Mouse (Mus musculus) intestine, embryonic 16.5 days (tissue): Measurements from ENCODE around the gene Atp6v1a. TPM values are rescaled to one million over a fixed set of nuclear protein-coding genes. Genes with fewer than 3 reads are reported as not detected.

Experiments
- ATAC-seq: fragments of 200-750 bp; cut with Nextera tagmentation; 2 replicates; pipeline ENCODE4 v1.8.0; 2017; ENCODE audit warnings: moderate TSS enrichment, moderate library complexity
- H3K27ac ChIP-seq: fragments of 300-500 bp; sonication (generic); 2 replicates; pipeline ENCODE4 v1.5.1; 2014; ENCODE audit warnings: mild to moderate bottlenecking, low read length
- H3K27me3 ChIP-seq: fragments of 300-500 bp; sonication (generic); replicated peaks from 2 replicates; pipeline ENCODE4 v1.6.1; 2014; ENCODE audit warnings: low read length, control low read depth, mixed read lengths; ENCODE audit not compliant: control insufficient read depth, insufficient read depth
- H3K36me3 ChIP-seq: fragments of 300-500 bp; sonication (generic); 2 replicates; pipeline ENCODE4 v1.6.1; 2014; ENCODE audit warnings: low read length, control low read depth; ENCODE audit not compliant: control insufficient read depth, insufficient read depth
- H3K4me1 ChIP-seq: fragments of 300-500 bp; sonication (generic); 2 replicates; pipeline ENCODE4 v1.6.1; 2014; ENCODE audit warnings: low read length, control low read depth, mixed read lengths; ENCODE audit not compliant: control insufficient read depth, insufficient read depth
- H3K4me2 ChIP-seq: fragments of 300-500 bp; sonication (generic); 2 replicates; pipeline ENCODE4 v1.6.1; 2014; ENCODE audit warnings: low read depth, low read length, control low read depth
- H3K4me3 ChIP-seq: fragments of 300-500 bp; sonication (generic); 2 replicates; pipeline ENCODE4 v1.5.1; 2014; ENCODE audit warnings: mild to moderate bottlenecking, low read length
- H3K9ac ChIP-seq: fragments of 300-500 bp; sonication (generic); 2 replicates; pipeline ENCODE4 v1.6.1; 2014; ENCODE audit warnings: low read depth, low read length
- H3K9me3 ChIP-seq: fragments of 300-500 bp; sonication (generic); 2 replicates; pipeline ENCODE4 v1.6.1; 2016; ENCODE audit warnings: low read length, control low read depth; ENCODE audit not compliant: control insufficient read depth
- WGBS: fragments of 180-500 bp; shearing (Covaris S2); extraction: QIAGEN DNeasy Blood & Tissue Kit; methylation state at CpG from one replicate; pipeline ENCODE4 v1.1.7; 2014; 5-methylcytosine and 5-hydroxymethylcytosine counted together
- polyA plus RNA-seq: library from polyadenylated mRNA; unstranded; fragments of >200 nt; fragmentation: Nextera tagmentation; extraction: Ambion mirVana; gene quantifications from 2 replicates; pipeline ENCODE4 v1.2.1, GENCODE M21; 2015

Atp6v1a gene
- polyA plus RNA-seq, 1 experiment from 2014 or later, result 73.0 TPM

DNA sequence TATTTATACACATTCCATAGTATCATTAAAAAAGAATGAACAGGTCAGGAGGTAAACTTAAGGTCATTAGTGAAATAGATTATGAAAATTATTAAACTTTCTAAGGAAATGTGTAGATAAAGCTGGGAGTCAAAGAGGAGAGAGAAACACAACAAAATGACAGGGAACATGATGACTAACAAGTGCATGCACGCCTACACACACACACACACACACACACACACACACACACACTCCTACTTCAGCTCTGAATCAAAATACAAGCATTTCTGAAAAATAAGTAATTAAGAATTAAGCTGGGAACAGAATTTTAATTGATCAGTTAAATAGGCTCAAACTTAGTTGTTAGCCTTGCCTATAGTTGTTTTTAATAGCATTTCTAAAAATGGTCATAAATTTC is 14.8 kb downstream of the Atp6v1a start:
- H3K27ac ChIP-seq, result no peak overlapping the region
- no peak overlapping the region for H3K4me2 ChIP-seq
- no peak overlapping the region for H3K9ac ChIP-seq
- no peaks in the 10 kb centered on the region for H3K36me3 ChIP-seq
- no peaks in the 10 kb centered on the region for H3K27me3 ChIP-seq
- no peak for ATAC-seq
- H3K4me3 ChIP-seq, result no peak overlapping the region
- WGBS, result 75% methylated on average over 1 of the region's 1 CpGs
- H3K9me3 ChIP-seq, result no peaks in the 10 kb centered on the region
- H3K4me1 ChIP-seq, result peaks cover 11% of the 10 kb centered on the region; the same call in 1 of the 2 replicates

DNA sequence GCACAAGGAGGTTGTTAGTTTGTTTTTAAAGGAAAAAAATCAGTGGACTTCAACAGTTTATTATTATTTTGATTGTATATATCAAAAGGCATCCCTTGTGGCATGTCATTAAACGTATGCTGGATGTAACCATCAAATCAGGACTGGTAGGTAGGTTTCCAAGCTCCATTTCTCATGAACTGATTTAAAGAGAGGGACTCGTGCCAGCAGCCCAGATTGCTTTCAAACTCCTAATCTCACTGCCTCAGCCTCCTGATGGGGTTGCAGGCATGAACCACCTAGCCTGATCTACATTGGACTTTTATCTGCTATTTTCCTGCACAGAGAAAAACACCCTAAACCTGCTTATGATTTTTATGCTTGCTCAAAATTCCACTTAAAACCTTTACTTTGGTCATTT is 15.7 kb downstream of the Atp6v1a start:
- ATAC-seq, result no peak
- Histone ChIP-seq H3K27ac (no peak overlapping the region), H3K4me2 (no peak overlapping the region), H3K27me3 (no peaks in the 10 kb centered on the region), H3K4me1 (peaks cover 11% of the 10 kb centered on the region; the same call in 1 of the 2 replicates), H3K9ac (no peak overlapping the region), H3K36me3 (no peaks in the 10 kb centered on the region), H3K9me3 (no peaks in the 10 kb centered on the region), H3K4me3 (no peak overlapping the region)
- 87% methylated on average over 2 of the region's 2 CpGs for WGBS

DNA sequence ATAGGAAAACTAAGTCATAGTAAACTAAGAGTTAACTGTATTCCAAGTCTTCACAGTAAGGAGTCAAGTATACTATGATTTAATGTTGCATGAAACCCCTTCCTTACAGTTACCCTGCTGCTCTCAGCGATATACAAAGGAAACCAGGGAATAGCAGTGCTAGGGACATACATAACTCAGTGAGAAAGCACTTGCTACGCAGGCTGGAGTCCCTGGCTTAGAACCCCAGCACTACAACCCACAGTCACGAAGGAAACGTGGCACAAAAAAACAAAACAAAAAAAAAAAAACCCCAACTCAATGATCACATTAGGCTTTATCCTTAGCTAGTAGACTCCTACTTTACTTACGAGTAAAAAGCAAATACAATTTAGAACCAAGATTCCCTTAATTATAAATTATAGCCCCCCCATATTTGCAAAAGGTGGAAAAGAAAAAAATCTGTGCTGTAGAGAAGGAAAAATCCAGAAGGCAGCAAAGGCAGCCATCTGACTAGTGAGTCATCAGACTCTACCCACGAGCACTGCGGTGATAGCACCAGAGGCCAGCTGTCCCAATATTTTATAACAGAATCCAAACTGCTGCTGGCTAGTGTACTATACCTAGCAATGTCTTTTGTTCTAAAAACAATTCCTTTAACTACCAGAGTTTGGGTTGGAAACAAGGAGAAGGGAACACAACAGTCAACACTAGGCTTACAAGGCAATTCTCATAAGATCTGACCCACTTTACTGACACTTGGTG is 16.4 kb downstream of the Atp6v1a start:
- Histone ChIP-seq H3K27me3 (no peaks in the 10 kb centered on the region), H3K4me3 (no peak overlapping the region), H3K9me3 (no peaks in the 10 kb centered on the region), H3K36me3 (no peaks in the 10 kb centered on the region), H3K27ac (no peak overlapping the region), H3K9ac (no peak overlapping the region), H3K4me1 (peaks cover 11% of the 10 kb centered on the region; the same call in 1 of the 2 replicates), H3K4me2 (no peak overlapping the region)
- no peak; the same call in 1 of the 2 replicates for ATAC-seq
- WGBS, result 72% methylated on average over 7 of the region's 7 CpGs

DNA sequence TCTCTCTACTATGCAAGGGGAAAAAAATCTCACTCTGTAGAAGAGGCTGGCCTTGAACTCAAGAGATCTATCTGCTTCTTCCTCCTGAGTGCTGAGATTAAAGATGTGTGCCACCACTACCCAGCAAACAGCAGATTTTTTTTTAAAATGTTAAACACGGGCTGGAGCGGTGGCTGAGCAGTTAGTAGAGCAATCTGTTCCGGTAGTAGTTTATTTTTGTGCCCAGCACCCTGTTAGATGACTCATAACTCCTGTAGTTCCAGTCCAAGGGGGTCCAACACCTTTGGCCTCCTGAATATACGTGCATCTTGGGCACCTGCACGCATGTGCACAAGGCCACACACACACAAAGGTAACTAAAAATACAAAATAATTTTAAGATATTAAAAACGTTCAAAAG is 16.9 kb downstream of the Atp6v1a start:
- no peak for ATAC-seq
- Histone ChIP-seq H3K9ac (no peak overlapping the region), H3K27me3 (no peaks in the 10 kb centered on the region), H3K4me1 (peaks cover 11% of the 10 kb centered on the region; the same call in 1 of the 2 replicates), H3K4me2 (no peak overlapping the region), H3K27ac (no peak overlapping the region), H3K9me3 (no peaks in the 10 kb centered on the region), H3K4me3 (no peak overlapping the region), H3K36me3 (no peaks in the 10 kb centered on the region)
- WGBS, result 81% methylated on average over 6 of the region's 6 CpGs

GRCm38 (mm10) chr16:44122122-44122521 is 17.4 kb downstream of the Atp6v1a start:
- Histone ChIP-seq H3K4me2 (no peak overlapping the region), H3K9me3 (no peaks in the 10 kb centered on the region), H3K9ac (no peak overlapping the region), H3K27me3 (no peaks in the 10 kb centered on the region), H3K36me3 (no peaks in the 10 kb centered on the region), H3K4me3 (no peak overlapping the region), H3K4me1 (peaks cover 11% of the 10 kb centered on the region; the same call in 1 of the 2 replicates), H3K27ac (no peak overlapping the region)
- ATAC-seq, result no peak
- 85% methylated on average over 6 of the region's 6 CpGs for WGBS

DNA sequence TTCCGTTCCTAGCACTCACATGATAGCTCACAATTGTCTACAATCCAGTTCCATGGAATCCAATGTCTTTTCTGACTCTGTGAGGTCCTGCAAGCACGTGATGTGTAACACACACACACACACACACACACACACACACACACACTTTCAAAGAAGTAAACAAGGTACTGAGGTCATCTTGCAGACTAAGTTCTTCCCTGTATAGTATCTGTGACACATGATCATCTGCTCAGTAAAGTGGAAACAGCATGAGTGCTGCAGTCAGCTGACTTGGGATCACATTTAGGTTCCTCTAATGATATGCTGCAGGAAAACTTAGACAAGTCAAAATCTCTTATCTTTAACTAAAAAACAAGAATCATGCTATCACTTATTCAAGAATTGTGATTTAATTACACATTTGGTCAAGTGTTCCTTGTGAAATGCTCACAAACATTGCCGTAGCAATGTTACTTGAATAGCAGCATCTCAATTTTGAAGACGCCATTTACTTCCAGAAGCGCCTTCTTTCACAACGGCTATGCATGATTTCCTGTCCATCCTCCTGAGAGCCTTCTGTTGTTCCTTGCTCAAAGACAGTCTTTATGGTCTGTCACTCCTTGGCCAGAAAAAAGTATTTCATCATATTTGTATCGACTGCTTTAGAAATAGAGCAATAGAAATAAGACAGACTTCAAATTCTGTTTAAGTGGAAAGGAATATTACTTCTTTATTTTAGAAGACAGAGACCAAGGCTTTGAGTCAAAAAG is 19.6 kb downstream of the Atp6v1a start:
- Histone ChIP-seq H3K4me3 (no peak overlapping the region), H3K9ac (no peak overlapping the region), H3K4me2 (no peak overlapping the region), H3K27me3 (no peaks in the 10 kb centered on the region), H3K4me1 (0 out of 2 replicates have a peak, but pooled peaks cover 2% of the 10 kb centered on the region), H3K36me3 (no peaks in the 10 kb centered on the region), H3K9me3 (no peaks in the 10 kb centered on the region), H3K27ac (no peak overlapping the region)
- no peak for ATAC-seq
- WGBS, result 84% methylated on average over 7 of the region's 7 CpGs

DNA sequence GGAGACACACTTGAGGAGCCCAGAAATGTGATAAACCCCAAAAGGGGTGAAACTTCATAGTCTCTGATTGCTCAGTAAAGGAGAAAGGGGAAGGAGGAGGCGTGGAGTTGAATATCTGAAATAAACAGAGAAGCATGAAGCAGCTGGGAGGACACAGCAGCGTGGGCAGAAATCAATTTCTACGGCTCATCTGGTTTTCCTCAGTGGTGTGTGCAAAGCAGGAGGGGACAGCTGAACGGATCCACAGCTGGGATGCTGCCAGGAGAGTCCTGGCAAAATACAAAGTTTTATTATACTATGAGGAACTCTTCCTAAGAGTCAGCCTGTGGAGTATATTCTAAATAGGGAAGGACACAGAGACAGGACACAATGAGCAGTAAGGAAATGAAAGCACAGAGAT is 30.5 kb downstream of the Atp6v1a start:
- H3K36me3 ChIP-seq, result peaks cover 21% of the 10 kb centered on the region
- H3K27me3 ChIP-seq, result no peaks in the 10 kb centered on the region
- 47% methylated on average over 4 of the region's 4 CpGs for WGBS
- H3K4me2 ChIP-seq, result no peak overlapping the region
- no peak overlapping the region for H3K4me3 ChIP-seq
- no peaks in the 10 kb centered on the region for H3K4me1 ChIP-seq
- ATAC-seq, result peak; percentile 80
- no peaks in the 10 kb centered on the region for H3K9me3 ChIP-seq
- H3K9ac ChIP-seq, result no peak overlapping the region
- peak overlapping the region; percentile 69 for H3K27ac ChIP-seq

- H3K4me3 ChIP-seq, result no peak overlapping the region
- no peak overlapping the region for H3K27ac ChIP-seq
- H3K4me1 ChIP-seq, result no peaks in the 10 kb centered on the region
- H3K27me3 ChIP-seq, result no peaks in the 10 kb centered on the region
- H3K9me3 ChIP-seq, result no peaks in the 10 kb centered on the region
- no peak overlapping the region for H3K9ac ChIP-seq
- no peak for ATAC-seq
- WGBS, result 70% methylated on average over 2 of the region's 2 CpGs
- H3K36me3 ChIP-seq, result peaks cover 32% of the 10 kb centered on the region
- no peak overlapping the region for H3K4me2 ChIP-seq
These were observed 34.3 kb downstream of the Atp6v1a start for GRCm38 (mm10) chr16:44105211-44105610.

DNA sequence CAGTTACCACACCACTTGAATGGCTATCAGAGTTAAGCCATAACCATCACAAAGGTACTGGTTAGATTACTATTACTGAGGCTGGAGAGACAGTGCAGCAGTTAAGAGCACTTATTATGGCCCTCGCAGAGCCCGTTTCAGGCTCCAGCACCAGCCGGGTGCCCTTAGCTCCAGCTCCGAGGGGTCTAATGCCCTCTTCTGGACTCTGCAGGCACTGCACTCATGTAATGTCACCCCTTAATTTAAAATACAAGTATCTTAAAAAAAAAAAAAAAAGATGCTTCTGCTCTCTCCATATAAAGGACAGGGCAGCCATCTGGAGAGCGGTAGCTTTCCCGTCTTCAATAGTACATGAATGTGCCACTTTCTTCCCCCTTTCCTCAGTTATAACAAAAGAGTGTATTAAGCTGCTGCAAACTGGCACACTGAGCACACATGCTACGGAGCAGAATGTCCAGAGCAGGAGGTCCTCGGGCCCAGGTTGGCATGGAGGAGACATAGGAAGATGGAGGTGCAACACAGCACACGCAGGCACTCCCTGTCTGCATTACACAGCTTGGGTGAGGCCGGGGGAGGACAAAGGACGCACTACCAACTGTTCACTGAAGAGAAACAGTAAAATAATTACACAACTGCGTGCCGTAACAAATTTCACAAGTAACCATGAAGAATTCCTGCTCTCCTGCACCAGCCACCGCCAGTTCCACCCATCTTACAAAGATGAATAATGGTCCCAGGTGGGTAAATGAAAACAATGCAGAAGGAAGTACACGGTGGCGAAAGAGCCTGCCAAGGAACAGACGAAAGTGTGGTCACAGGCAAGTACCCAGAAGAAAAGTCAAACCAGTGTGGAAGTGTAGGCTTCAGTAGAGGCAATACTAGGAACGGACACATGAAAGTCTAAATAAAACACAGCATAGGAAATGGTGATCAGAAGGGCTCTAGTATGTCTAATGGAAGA is 35.4 kb downstream of the Atp6v1a start:
- Histone ChIP-seq H3K4me2 (no peak overlapping the region), H3K9ac (no peak overlapping the region), H3K27ac (no peak overlapping the region), H3K27me3 (no peaks in the 10 kb centered on the region), H3K36me3 (peaks cover 34% of the 10 kb centered on the region), H3K9me3 (no peaks in the 10 kb centered on the region), H3K4me3 (no peak overlapping the region), H3K4me1 (no peaks in the 10 kb centered on the region)
- ATAC-seq, result no peak
- 90% methylated on average over 18 of the region's 18 CpGs for WGBS
